Mouse (Mus musculus) kidney, adult 2 months (tissue): ENCODE data around the gene Sema7a.

Experiments used
- CTCF ChIP-seq: fragments of 200-500 bp; conservative IDR thresholded peaks from 2 replicates; pipeline ENCODE4 v1.5.1; 2011; ENCODE audit warnings: low read depth, mild to moderate bottlenecking, control low read depth, low read length, moderate library complexity, mixed read lengths; ENCODE audit not compliant: insufficient read depth, insufficient read length
- POLR2A ChIP-seq: fragments of 200-500 bp; IDR thresholded peaks from one replicate; pipeline ENCODE4 v1.6.1; 2011; ENCODE audit warnings: low read depth, low read length, control low read depth

DNA sequence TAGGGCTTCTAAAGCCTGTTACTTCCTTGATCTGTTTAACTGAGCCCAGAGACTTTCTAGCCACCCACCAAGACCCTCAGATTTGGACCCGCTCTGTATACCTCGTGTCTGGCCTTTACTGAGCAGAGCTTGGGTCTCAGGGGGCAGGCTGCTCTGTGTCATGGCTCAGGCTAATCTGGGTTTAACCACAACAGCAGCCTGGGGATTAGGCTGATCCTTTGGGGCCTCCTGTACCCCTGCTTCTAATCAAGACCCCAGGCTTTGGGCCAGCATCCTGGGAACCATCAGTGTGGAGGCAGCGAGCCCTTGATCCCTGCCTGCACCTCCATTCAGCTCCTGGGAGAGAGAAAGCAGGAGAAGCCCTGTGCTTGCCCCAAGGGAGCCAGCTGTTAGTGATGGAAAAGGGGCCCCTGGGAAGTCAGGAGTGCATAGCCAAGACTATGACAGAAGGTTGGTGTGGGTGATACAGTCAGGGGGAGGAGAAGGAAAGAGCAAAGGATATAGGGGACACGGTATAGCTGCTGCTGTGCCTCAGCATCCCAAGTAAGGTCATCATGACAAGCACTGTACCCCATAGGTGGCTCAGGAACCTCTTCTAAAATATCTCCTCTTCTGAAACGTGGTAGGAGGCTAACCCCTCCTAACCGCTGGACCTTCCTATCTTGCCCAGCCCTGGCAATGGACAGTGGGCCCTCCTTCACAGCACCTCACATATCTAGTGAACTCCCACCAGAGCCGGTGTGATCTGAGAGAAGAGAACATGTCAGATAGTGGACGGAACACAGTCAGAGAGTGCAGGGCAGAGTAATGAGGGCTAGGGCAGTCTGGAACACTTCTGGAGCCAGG is 6.1 kb downstream of the Sema7a start:
- no peak for TF ChIP-seq POLR2A
- no peak for TF ChIP-seq CTCF
